Mouse (Mus musculus) olfactory bulb, adult 2 months (tissue): ENCODE measurements at regions not wholly inside any gene's neighbourhood (a gene's known extent, or its start where the extent isn't known, plus 50 kb on each side); places are given as distances from the start of the nearest gene placed in this dataset.

Source experiments
- H3K27ac ChIP-seq: fragments of 200-500 bp; 2 replicates; pipeline ENCODE4 v1.5.1; 2012; ENCODE audit warnings: low read depth, low read length; ENCODE audit not compliant: insufficient read depth
- H3K4me1 ChIP-seq: fragments of 200-500 bp; 2 replicates; pipeline ENCODE4 v1.6.1; 2012; ENCODE audit warnings: low read length; ENCODE audit not compliant: control insufficient read depth, insufficient read depth
- H3K4me3 ChIP-seq: fragments of 200-500 bp; 2 replicates; pipeline ENCODE4 v1.5.1; 2012; ENCODE audit warnings: mild to moderate bottlenecking, low read depth, low read length, moderate library complexity; ENCODE audit not compliant: insufficient read depth
- CTCF ChIP-seq: fragments of 200-500 bp; IDR thresholded peaks from 2 replicates; pipeline ENCODE4 v1.5.1; 2012; ENCODE audit warnings: low read depth, mild to moderate bottlenecking, low read length, moderate library complexity; ENCODE audit not compliant: insufficient read depth
- POLR2A ChIP-seq: fragments of 200-500 bp; IDR thresholded peaks from 2 replicates; pipeline ENCODE4 v1.6.1; 2012; ENCODE audit warnings: mild to moderate bottlenecking, low read depth, low read length, moderate library complexity; ENCODE audit not compliant: insufficient read depth
- WGBS: fragments of 180-500 bp; shearing (Covaris S2); methylation state at CpG from one replicate; pipeline ENCODE4 v1.1.7; 2018; 5-methylcytosine and 5-hydroxymethylcytosine counted together

DNA sequence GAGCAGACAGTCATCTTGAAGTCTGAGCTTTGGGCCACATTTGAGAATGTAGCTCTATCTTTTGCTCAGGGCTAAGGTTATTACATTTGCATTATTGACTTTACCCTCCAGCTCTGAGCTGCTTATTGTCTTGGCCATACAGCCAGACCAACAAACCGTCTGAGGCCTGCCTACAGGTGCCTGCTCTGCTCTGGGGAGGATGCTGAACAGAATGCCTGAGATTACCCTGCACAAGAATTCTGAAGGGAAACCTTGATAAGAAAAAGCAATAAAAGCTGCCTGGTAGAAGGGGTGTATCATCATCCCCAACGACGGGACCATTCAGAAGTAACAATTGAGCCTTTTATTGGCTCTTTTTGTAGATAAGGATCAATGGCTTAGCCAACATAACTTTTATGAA, 119.9 kb downstream of the 1700020N01Rik start:
- TF ChIP-seq POLR2A = no peak
- no peak for TF ChIP-seq CTCF
- H3K27ac ChIP-seq = no peak overlapping the region
- peaks cover 2% of the 10 kb centered on the region; the same call in 1 of the 2 replicates for H3K4me1 ChIP-seq
- no peak overlapping the region for H3K4me3 ChIP-seq
- 92% methylated on average over 3 of the region's 3 CpGs for WGBS

DNA sequence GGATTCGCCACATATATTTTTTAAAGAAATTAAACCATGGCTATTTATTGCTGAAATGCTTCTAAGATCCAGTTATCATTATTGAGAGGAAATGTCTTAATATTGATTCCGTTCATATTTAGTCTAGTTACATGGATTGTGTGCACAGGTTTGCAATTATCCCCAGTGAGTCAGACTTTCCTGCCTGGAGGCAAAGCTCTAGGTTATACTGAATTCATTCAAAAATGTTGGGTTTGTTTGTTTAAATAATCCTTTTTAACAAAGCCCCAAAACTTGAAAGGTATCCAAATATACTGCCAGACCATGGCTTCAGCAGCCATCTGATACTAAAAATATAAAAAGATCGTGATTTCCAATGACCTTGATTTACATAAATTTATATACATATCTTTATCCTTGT, 122.5 kb downstream of the 1700020N01Rik start:
- 77% methylated on average over 3 of the region's 3 CpGs for WGBS
- peaks cover 2% of the 10 kb centered on the region; the same call in 1 of the 2 replicates for H3K4me1 ChIP-seq
- no peak overlapping the region for H3K4me3 ChIP-seq
- no peak for TF ChIP-seq POLR2A
- TF ChIP-seq CTCF = no peak
- no peak overlapping the region for H3K27ac ChIP-seq

DNA sequence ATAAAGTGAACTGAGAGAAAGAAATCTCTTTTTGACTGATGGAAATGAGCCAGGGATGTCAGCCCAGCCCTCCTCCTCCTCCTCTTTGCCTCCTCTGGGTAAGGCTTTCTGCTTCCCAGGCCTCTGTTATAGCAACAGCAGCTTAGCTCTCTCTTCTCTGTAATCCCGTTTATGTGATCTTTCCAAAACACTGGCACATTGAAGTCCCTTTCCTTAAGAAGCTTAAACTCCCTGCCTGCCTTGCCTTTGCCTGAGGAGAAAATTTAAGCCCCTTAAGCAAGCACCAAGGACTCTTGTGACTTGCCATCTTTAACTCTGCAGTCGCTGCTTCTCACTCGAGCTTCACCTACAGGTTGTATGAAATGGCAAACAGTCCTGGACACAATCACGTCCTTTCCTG, 125.2 kb downstream of the 1700020N01Rik start:
- H3K4me1 ChIP-seq = no peaks in the 10 kb centered on the region
- no peak overlapping the region for H3K27ac ChIP-seq
- no peak overlapping the region for H3K4me3 ChIP-seq
- WGBS = 67% methylated on average over 4 of the region's 4 CpGs
- no peak for TF ChIP-seq CTCF
- no peak for TF ChIP-seq POLR2A

DNA sequence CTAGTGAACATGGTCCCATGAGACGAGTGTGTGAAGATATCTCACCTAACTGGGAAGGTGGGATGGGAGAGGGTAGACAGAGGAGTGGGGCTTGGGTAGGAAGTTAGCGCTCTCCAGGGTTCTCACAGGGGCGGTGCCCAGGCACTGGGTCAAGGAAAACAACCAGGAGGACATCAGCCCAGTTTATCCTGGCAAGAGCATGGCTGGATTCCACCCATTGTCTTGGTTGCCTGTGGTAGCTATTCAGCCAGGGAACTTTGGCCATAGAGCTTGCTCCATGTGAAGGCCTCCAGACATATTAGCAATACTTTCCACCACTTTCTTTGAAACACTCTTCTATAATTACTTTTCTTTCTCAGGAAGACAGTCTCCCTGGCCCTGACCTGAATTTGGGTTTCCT, 131.4 kb downstream of the 1700020N01Rik start:
- H3K27ac ChIP-seq = no peak overlapping the region
- TF ChIP-seq CTCF (no peak), POLR2A (no peak)
- H3K4me1 ChIP-seq = peaks cover 6% of the 10 kb centered on the region
- no peak overlapping the region for H3K4me3 ChIP-seq
- 86% methylated on average over 3 of the region's 3 CpGs for WGBS

DNA sequence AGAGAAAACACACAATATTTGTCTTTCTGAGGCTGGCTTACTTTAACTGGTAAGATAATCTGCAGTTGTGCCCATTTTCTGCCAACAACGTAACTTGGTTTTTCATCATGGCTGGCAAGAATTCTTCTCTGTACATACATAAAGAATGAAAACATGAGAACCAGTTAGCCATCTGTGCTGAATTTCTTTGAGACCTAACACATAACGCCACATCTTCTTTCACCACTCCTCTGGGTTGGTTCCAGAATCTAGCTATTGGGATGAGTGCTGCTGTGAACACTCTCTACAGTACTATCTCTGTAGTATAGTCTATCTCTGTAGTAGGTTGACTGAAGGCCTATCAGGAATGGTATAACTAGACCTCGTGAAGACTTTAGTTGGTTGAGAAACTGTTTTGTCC, 132.1 kb downstream of the 1700020N01Rik start:
- 93% methylated on average over 3 of the region's 3 CpGs for WGBS
- no peak overlapping the region for H3K27ac ChIP-seq
- H3K4me3 ChIP-seq = no peak overlapping the region
- H3K4me1 ChIP-seq = peaks cover 6% of the 10 kb centered on the region
- no peak for TF ChIP-seq POLR2A
- no peak for TF ChIP-seq CTCF

DNA sequence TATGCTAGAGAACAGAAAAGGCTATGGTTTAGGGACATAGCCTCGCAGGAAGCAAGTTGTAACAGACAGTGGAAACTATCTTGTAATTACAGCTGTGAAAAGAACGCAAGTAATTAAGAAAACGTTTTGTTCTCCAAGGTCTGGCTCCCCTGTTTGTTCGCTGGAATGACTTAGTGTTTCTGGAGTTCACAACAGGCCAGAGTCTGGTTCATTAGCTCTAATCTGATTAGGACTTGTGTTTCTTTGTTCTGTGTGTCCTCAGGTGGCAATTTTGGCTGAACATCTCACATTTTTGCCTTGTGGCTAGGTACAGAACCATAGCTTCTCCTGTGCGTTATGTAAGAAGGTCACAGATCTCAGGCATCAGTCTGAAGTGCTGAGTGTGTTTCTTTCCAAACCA, 141.7 kb upstream of the Sgk1 start:
- WGBS = 24% methylated on average over 5 of the region's 5 CpGs
- H3K4me3 ChIP-seq = no peak overlapping the region
- H3K4me1 ChIP-seq = peaks cover 2% of the 10 kb centered on the region; the same call in 1 of the 2 replicates
- no peak for TF ChIP-seq POLR2A
- no peak for TF ChIP-seq CTCF
- H3K27ac ChIP-seq = no peak overlapping the region

DNA sequence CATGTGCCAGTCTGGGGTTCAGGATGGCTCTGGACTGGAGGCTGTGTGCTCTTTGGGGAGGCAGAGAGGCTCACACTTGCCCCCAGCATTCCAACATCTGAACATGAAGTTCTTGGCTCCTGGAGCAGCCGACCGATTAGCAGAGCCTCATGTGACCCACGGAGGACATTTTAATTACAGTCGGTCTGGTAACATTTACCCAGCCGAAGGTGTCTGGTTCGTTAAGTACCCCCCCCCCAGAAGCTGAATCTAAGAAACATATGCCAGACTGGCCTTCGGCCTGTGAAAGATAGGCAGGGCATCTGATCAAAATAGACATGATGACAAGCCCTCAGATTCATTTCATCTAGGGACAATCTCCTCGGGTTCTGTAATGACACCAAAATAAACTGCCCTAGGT, 140.4 kb upstream of the Sgk1 start:
- no peak overlapping the region for H3K4me3 ChIP-seq
- WGBS = 52% methylated on average over 8 of the region's 8 CpGs
- no peak for TF ChIP-seq POLR2A
- TF ChIP-seq CTCF = no peak
- peaks cover 3% of the 10 kb centered on the region; the same call in 1 of the 2 replicates for H3K4me1 ChIP-seq
- no peak overlapping the region for H3K27ac ChIP-seq

DNA sequence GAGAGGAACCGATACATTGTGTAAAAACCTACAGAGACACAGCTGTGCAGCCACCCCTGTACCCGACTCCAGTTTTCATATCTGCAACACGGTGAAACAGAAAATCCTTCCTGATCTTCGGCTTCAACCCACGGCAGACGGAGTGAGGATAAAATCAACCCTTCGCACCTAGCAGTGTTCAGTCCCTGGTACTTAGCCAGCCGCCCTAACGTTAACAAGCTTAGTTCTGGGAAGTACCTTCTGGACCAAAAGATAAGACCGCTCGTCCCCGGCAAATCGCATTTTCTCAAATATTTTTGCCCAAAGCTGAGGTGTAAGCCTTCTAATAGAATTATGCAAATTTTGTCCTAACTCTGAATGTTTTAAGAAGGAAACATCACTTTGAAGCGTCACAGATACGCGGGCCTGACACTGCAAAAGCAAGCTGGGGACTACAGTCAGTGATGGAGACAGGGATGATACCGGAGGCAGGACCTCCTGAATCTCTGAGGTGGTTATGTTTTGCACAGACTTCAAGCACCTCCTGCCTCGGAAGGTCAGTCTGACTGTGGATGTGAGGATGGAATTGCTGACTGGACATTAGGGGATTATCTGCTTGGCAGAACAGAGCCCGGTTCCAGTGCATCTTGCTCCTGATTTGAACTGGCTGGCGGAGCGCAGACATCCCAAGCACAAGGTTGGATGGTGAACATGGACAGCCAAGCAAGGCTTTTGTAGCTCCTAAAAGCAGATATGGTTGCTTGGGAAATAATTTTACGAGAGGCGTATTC, 139.8 kb upstream of the Sgk1 start:
- no peak for TF ChIP-seq POLR2A
- no peak for TF ChIP-seq CTCF
- no peak overlapping the region for H3K4me3 ChIP-seq
- 89% methylated on average over 23 of the region's 23 CpGs for WGBS
- no peak overlapping the region for H3K27ac ChIP-seq
- peaks cover 6% of the 10 kb centered on the region; the same call in 1 of the 2 replicates for H3K4me1 ChIP-seq

DNA sequence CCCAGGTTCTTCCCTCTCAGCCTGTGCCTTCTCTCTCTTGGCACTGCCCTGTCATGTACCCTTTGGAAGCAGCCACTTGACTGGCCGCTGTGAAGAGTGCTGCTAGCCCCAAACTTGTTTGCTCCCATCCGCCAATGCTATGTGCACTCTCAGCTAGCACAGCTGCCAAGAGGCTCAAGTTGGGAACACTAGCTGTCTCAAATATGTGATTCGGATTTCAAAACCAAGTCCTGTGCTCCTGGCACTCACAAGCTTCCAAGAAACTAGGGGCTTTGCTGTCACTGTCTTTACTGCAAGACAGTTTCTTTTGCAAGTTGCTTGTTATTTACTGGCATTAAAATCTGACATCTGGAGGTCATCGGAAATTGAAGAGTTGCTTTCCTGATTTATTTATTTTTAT, 138.6 kb upstream of the Sgk1 start:
- WGBS = 78% methylated on average over 4 of the region's 4 CpGs

More for the DNA sequence above, 138.6 kb upstream of the Sgk1 start:
- H3K4me3 ChIP-seq = no peak overlapping the region
- TF ChIP-seq CTCF = no peak
- TF ChIP-seq POLR2A = no peak
- no peak overlapping the region for H3K27ac ChIP-seq
- peaks cover 6% of the 10 kb centered on the region; the same call in 1 of the 2 replicates for H3K4me1 ChIP-seq
